Mouse (Mus musculus): ENCODE results near the gene Rasgrf2. TPM values are rescaled to one million over a fixed set of nuclear protein-coding genes. Genes with fewer than 3 reads are reported as not detected.

The Rasgrf2 gene
- total and polyA plus RNA-seq, 3 experiments: 0.22 TPM; not detected in 2

- Histone ChIP-seq H3K27me3 (ENCODE audit: insufficient read depth, low read length) (no peaks in the 10 kb centered on the region; the same call in 1 of the 2 replicates), H3K4me1 (ENCODE audit: insufficient read depth, low read depth, low read length) (no peaks in the 10 kb centered on the region), H3K36me3 (replicated peaks) (no peaks in the 10 kb centered on the region), H3K9me3 (replicated peaks) (no peaks in the 10 kb centered on the region), H3K4me3 (ENCODE audit: low read depth, low read length) (no peak overlapping the region)
- DNase-seq (ENCODE audit: low spot score) (no peak), ATAC-seq (ENCODE audit: extremely low read depth, insufficient number of reproducible peaks, low FRiP score, poor library complexity, severe bottlenecking) (no peak)
- TF ChIP-seq CTCF (IDR thresholded peaks at IDR 0.05; ENCODE audit: low read depth, low read length): no peak
- TF ChIP-seq GATA2 (IDR thresholded peaks at IDR 0.05; ENCODE audit: borderline replicate concordance, low read depth, low read length): no peak
- TF ChIP-seq POLR2AphosphoS5 (IDR thresholded peaks at IDR 0.05; ENCODE audit: insufficient replicate concordance, low read depth, low read length): no peak
- no peak for TF ChIP-seq GATA1 (IDR thresholded peaks at IDR 0.05; ENCODE audit: borderline replicate concordance, low read length)
- TF ChIP-seq TAL1 (conservative IDR thresholded peaks at IDR 0.05; ENCODE audit: low read depth, low read length): no peak
These were observed 63.6 kb downstream of the Rasgrf2 start for GRCm38 (mm10) chr13:92067831-92068230.

- H3K9me3 ChIP-seq (replicated peaks): no peaks in the 10 kb centered on the region
- H3K27me3 ChIP-seq (ENCODE audit: insufficient read depth, low read length): peaks cover 9% of the 10 kb centered on the region
- TF ChIP-seq GATA1 (IDR thresholded peaks at IDR 0.05; ENCODE audit: borderline replicate concordance, low read length) (no peak), GATA2 (IDR thresholded peaks at IDR 0.05; ENCODE audit: borderline replicate concordance, low read depth, low read length) (no peak), TAL1 (conservative IDR thresholded peaks at IDR 0.05; ENCODE audit: low read depth, low read length) (no peak), CTCF (IDR thresholded peaks at IDR 0.05; ENCODE audit: low read depth, low read length) (no peak), POLR2AphosphoS5 (IDR thresholded peaks at IDR 0.05; ENCODE audit: insufficient replicate concordance, low read depth, low read length) (no peak)
- H3K4me1 ChIP-seq (ENCODE audit: insufficient read depth, low read depth, low read length): no peaks in the 10 kb centered on the region
- ATAC-seq (ENCODE audit: extremely low read depth, insufficient number of reproducible peaks, low FRiP score, poor library complexity, severe bottlenecking) (no peak), DNase-seq (ENCODE audit: low spot score) (no peak)
- no peaks in the 10 kb centered on the region for H3K36me3 ChIP-seq (replicated peaks)
- no peak overlapping the region for H3K4me3 ChIP-seq (ENCODE audit: low read depth, low read length)
These were observed 77.7 kb downstream of the Rasgrf2 start for GRCm38 (mm10) chr13:92053748-92054147.

GRCm38 (mm10) chr13:92053001-92053400 is 78.5 kb downstream of the Rasgrf2 start:
- no peaks in the 10 kb centered on the region for H3K4me1 ChIP-seq (ENCODE audit: insufficient read depth, low read depth, low read length)
- no peak for TF ChIP-seq CTCF (IDR thresholded peaks at IDR 0.05; ENCODE audit: low read depth, low read length)
- no peak for TF ChIP-seq GATA2 (IDR thresholded peaks at IDR 0.05; ENCODE audit: borderline replicate concordance, low read depth, low read length)
- TF ChIP-seq TAL1 (conservative IDR thresholded peaks at IDR 0.05; ENCODE audit: low read depth, low read length): no peak
- TF ChIP-seq POLR2AphosphoS5 (IDR thresholded peaks at IDR 0.05; ENCODE audit: insufficient replicate concordance, low read depth, low read length): no peak
- no peak for TF ChIP-seq GATA1 (IDR thresholded peaks at IDR 0.05; ENCODE audit: borderline replicate concordance, low read length)
- peaks cover 9% of the 10 kb centered on the region for H3K27me3 ChIP-seq (ENCODE audit: insufficient read depth, low read length)
- no peaks in the 10 kb centered on the region for H3K9me3 ChIP-seq (replicated peaks)
- H3K36me3 ChIP-seq (replicated peaks): no peaks in the 10 kb centered on the region
- no peak for ATAC-seq (ENCODE audit: extremely low read depth, insufficient number of reproducible peaks, low FRiP score, poor library complexity, severe bottlenecking)
- H3K4me3 ChIP-seq (ENCODE audit: low read depth, low read length): no peak overlapping the region
- no peak for DNase-seq (ENCODE audit: low spot score)

- Histone ChIP-seq H3K4me1 (ENCODE audit: insufficient read depth, low read depth, low read length) (no peaks in the 10 kb centered on the region), H3K9me3 (replicated peaks) (no peaks in the 10 kb centered on the region), H3K4me3 (ENCODE audit: low read depth, low read length) (no peak overlapping the region), H3K36me3 (replicated peaks) (no peaks in the 10 kb centered on the region), H3K27me3 (ENCODE audit: insufficient read depth, low read length) (peaks cover 9% of the 10 kb centered on the region)
- no peak for ATAC-seq (ENCODE audit: extremely low read depth, insufficient number of reproducible peaks, low FRiP score, poor library complexity, severe bottlenecking)
- no peak for DNase-seq (ENCODE audit: low spot score)
- TF ChIP-seq TAL1 (conservative IDR thresholded peaks at IDR 0.05; ENCODE audit: low read depth, low read length) (no peak), POLR2AphosphoS5 (IDR thresholded peaks at IDR 0.05; ENCODE audit: insufficient replicate concordance, low read depth, low read length) (no peak), GATA2 (IDR thresholded peaks at IDR 0.05; ENCODE audit: borderline replicate concordance, low read depth, low read length) (no peak), GATA1 (IDR thresholded peaks at IDR 0.05; ENCODE audit: borderline replicate concordance, low read length) (no peak), CTCF (IDR thresholded peaks at IDR 0.05; ENCODE audit: low read depth, low read length) (no peak)
These were observed 80.2 kb downstream of the Rasgrf2 start for GRCm38 (mm10) chr13:92051216-92051615.

- TF ChIP-seq CTCF (IDR thresholded peaks at IDR 0.05; ENCODE audit: low read depth, low read length) (no peak), GATA2 (IDR thresholded peaks at IDR 0.05; ENCODE audit: borderline replicate concordance, low read depth, low read length) (no peak), TAL1 (conservative IDR thresholded peaks at IDR 0.05; ENCODE audit: low read depth, low read length) (no peak), GATA1 (IDR thresholded peaks at IDR 0.05; ENCODE audit: borderline replicate concordance, low read length) (no peak), POLR2AphosphoS5 (IDR thresholded peaks at IDR 0.05; ENCODE audit: insufficient replicate concordance, low read depth, low read length) (no peak)
- no peaks in the 10 kb centered on the region for H3K36me3 ChIP-seq (replicated peaks)
- H3K4me1 ChIP-seq (ENCODE audit: insufficient read depth, low read depth, low read length): no peaks in the 10 kb centered on the region
- H3K9me3 ChIP-seq (replicated peaks): no peaks in the 10 kb centered on the region
- DNase-seq (ENCODE audit: low spot score): no peak
- H3K4me3 ChIP-seq (ENCODE audit: low read depth, low read length): no peak overlapping the region
- H3K27me3 ChIP-seq (ENCODE audit: insufficient read depth, low read length): no peaks in the 10 kb centered on the region; the same call in 1 of the 2 replicates
- no peak for ATAC-seq (ENCODE audit: extremely low read depth, insufficient number of reproducible peaks, low FRiP score, poor library complexity, severe bottlenecking)
These were observed 89.6 kb downstream of the Rasgrf2 start for GRCm38 (mm10) chr13:92041584-92042563.

GRCm38 (mm10) chr13:92030364-92031057 is 100.9 kb downstream of the Rasgrf2 start:
- Histone ChIP-seq H3K27me3 (ENCODE audit: insufficient read depth, low read length) (peaks cover under 1% of the 10 kb centered on the region; the same call in 1 of the 2 replicates), H3K9me3 (replicated peaks) (no peaks in the 10 kb centered on the region), H3K36me3 (replicated peaks) (no peaks in the 10 kb centered on the region), H3K4me1 (ENCODE audit: insufficient read depth, low read depth, low read length) (no peaks in the 10 kb centered on the region), H3K4me3 (ENCODE audit: low read depth, low read length) (no peak overlapping the region)
- no peak for DNase-seq (ENCODE audit: low spot score)
- ATAC-seq (ENCODE audit: extremely low read depth, insufficient number of reproducible peaks, low FRiP score, poor library complexity, severe bottlenecking): no peak
- TF ChIP-seq GATA2 (IDR thresholded peaks at IDR 0.05; ENCODE audit: borderline replicate concordance, low read depth, low read length): no peak
- TF ChIP-seq CTCF (IDR thresholded peaks at IDR 0.05; ENCODE audit: low read depth, low read length): no peak
- no peak for TF ChIP-seq GATA1 (IDR thresholded peaks at IDR 0.05; ENCODE audit: borderline replicate concordance, low read length)

All from G1E (cell line).